Mouse (Mus musculus): ENCODE results near the gene Kcnip1. TPM values are rescaled to one million over a fixed set of nuclear protein-coding genes. Genes with fewer than 3 reads are reported as not detected.

Gene Kcnip1
- total and polyA plus RNA-seq, 3 experiments, result 0.04 to 0.17 TPM; not detected in 1

GRCm38 (mm10) chr11:34007616-34008015 lies 14.7 kb upstream of the Kcnip1 start:
- Histone ChIP-seq H3K79me2 (replicated peaks; ENCODE audit: control insufficient read depth, extremely low read depth, insufficient read depth, poor library complexity, severe bottlenecking) (no peaks in the 10 kb centered on the region), H3K36me3 (replicated peaks in 1 of 2; ENCODE audit: control insufficient read depth in 1 of 2, insufficient read depth in 1 of 2, low read length in 1 of 2) (no peaks in the 10 kb centered on the region), H3K4me2 (ENCODE audit: insufficient read depth, low read depth, poor library complexity, severe bottlenecking) (peak overlapping the region; percentile 75), H3K27ac (ENCODE audit: insufficient read depth, low read depth) (no peak overlapping the region), H3K4me3 (replicated peaks in 1 of 3; ENCODE audit: low read depth in 2 of 3, low read length in 2 of 3, poor library complexity in 1 of 3) (no peak overlapping the region), H3K9me3 (replicated peaks; ENCODE audit: low read length) (no peaks in the 10 kb centered on the region), H3K4me1 (ENCODE audit: control insufficient read depth in 1 of 2, insufficient read depth in 2 of 2) (peaks cover 25 to 60% of the 10 kb centered on the region in 2 experiments), H3K27me3 (replicated peaks) (no peaks in the 10 kb centered on the region), H3K9ac (ENCODE audit: insufficient read depth, low read depth) (peak overlapping the region; percentile 96)
- DNase-seq (ENCODE audit: extremely low read depth), result no peak
- in situ Hi-C loops (cut with MboI; ENCODE audit: low pct_ligation_motif_present, low pct_unique_long_range_greater_than_20kb, low sequenced_read_pairs) (loop anchor here (10.0 kb wide), 1 partner anchor 67 kb away; no protein-coding TSS in a partner anchor), dilution Hi-C loops (cut with MboI; ENCODE audit: extremely low pct_ligation_motif_present, extremely low pct_unique_long_range_greater_than_20kb, low sequenced_read_pairs) (no loop called here)
- TF ChIP-seq MAZ (IDR thresholded peaks at IDR 0.05; ENCODE audit: low read depth, low read length) (no peak), MAFK (IDR thresholded peaks at IDR 0.05; ENCODE audit: insufficient replicate concordance, low read length) (no peak), TBP (conservative IDR thresholded peaks at IDR 0.05; ENCODE audit: low read depth, low read length) (no peak), ELF1 (IDR thresholded peaks at IDR 0.05; ENCODE audit: low read depth, low read length) (no peak), GABPA (IDR thresholded peaks at IDR 0.05; ENCODE audit: insufficient replicate concordance, low read depth, low read length) (no peak), CHD2 (IDR thresholded peaks at IDR 0.05; ENCODE audit: low read length) (no peak), JUND (conservative IDR thresholded peaks at IDR 0.05; ENCODE audit: low read depth, low read length) (no peak), SIN3A (IDR thresholded peaks at IDR 0.05; ENCODE audit: low read length) (no peak), ZKSCAN1 (IDR thresholded peaks at IDR 0.05; ENCODE audit: borderline replicate concordance, low read depth, low read length) (no peak), NELFE (IDR thresholded peaks at IDR 0.05; ENCODE audit: low read depth, low read length) (no peak), E2F4 (IDR thresholded peaks at IDR 0.05; ENCODE audit: insufficient replicate concordance, low read depth, low read length) (no peak), MXI1 (IDR thresholded peaks at IDR 0.05; ENCODE audit: low read depth, low read length) (no peak), NRF1 (IDR thresholded peaks at IDR 0.05; ENCODE audit: low read depth, low read length) (no peak)

- TF ChIP-seq CTCF (conservative IDR thresholded peaks at IDR 0.05 in 1 of 2, IDR thresholded peaks at IDR 0.05 in 1 of 2; ENCODE audit: low read depth in 2 of 2, low read length in 2 of 2), result 0 out of 4 replicates have a peak, but pooled peaks of 1 of the 2 experiments have one; percentile 3
- no peak for TF ChIP-seq ZMIZ1 (IDR thresholded peaks at IDR 0.05; ENCODE audit: low read depth, low read length)
- no peaks in the 10 kb centered on the region for H3K27me3 ChIP-seq (replicated peaks)
- dilution Hi-C loops (cut with MboI; ENCODE audit: extremely low pct_ligation_motif_present, extremely low pct_unique_long_range_greater_than_20kb, low sequenced_read_pairs), result no loop called here
- H3K9ac ChIP-seq (ENCODE audit: insufficient read depth, low read depth), result no peak overlapping the region
- no peak for DNase-seq (ENCODE audit: extremely low read depth)
- no peaks in the 10 kb centered on the region for H3K36me3 ChIP-seq (replicated peaks in 1 of 2; ENCODE audit: control insufficient read depth in 1 of 2, insufficient read depth in 1 of 2, low read length in 1 of 2)
- peaks cover 0 to 41% of the 10 kb centered on the region in 2 experiments; a peak in 2 of 4 replicates for H3K4me1 ChIP-seq (ENCODE audit: control insufficient read depth in 1 of 2, insufficient read depth in 2 of 2)
- no peak overlapping the region; the same call in 1 of the 2 replicates for H3K4me2 ChIP-seq (ENCODE audit: insufficient read depth, low read depth, poor library complexity, severe bottlenecking)
- no peaks in the 10 kb centered on the region for H3K79me2 ChIP-seq (replicated peaks; ENCODE audit: control insufficient read depth, extremely low read depth, insufficient read depth, poor library complexity, severe bottlenecking)
- in situ Hi-C loops (cut with MboI; ENCODE audit: low pct_ligation_motif_present, low pct_unique_long_range_greater_than_20kb, low sequenced_read_pairs), result loop anchor here (10.0 kb wide), 1 partner anchor 72 kb away; no protein-coding TSS in a partner anchor
- H3K4me3 ChIP-seq (replicated peaks in 1 of 3; ENCODE audit: low read depth in 2 of 3, low read length in 2 of 3, poor library complexity in 1 of 3), result no peak overlapping the region
- no peaks in the 10 kb centered on the region for H3K9me3 ChIP-seq (replicated peaks; ENCODE audit: low read length)
- no peak overlapping the region for H3K27ac ChIP-seq (ENCODE audit: insufficient read depth, low read depth)
Measured at GRCm38 (mm10) chr11:34002593-34002965, 9.6 kb upstream of the Kcnip1 start.
